Mouse (Mus musculus): ENCODE results near the gene Apba2.

DNA sequence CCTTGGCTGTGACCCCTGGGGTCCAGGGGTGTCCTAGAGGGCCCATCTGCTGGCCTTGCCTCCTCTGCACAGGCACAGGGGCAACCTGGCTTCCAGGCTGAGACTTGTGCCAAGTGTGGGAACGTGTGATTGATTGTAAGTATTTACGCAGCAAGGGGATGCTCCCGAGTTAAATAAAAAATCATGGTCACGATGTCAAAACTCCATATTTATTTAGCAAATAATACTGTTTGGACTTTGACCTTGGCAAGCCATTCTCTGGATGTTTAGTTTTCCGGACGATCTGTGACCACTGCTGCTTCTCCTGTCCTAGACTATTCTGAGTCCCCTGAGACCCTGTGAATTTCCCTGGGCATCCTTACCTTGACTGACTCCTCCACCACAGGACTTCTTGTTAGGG lies 252.2 kb downstream of the Apba2 start:
- TF ChIP-seq CTCF (IDR thresholded peaks at IDR 0.05; ENCODE audit: control insufficient read depth, insufficient read depth, low read length), result no peak
- TF ChIP-seq POLR2A (IDR thresholded peaks at IDR 0.05; ENCODE audit: borderline replicate concordance, control insufficient read depth, low read depth, low read length), result no peak

All from bone marrow, adult 2 months (tissue).